Comparison of ENCODE assay signal across 14 mouse cellular contexts in the genomic region with DNA sequence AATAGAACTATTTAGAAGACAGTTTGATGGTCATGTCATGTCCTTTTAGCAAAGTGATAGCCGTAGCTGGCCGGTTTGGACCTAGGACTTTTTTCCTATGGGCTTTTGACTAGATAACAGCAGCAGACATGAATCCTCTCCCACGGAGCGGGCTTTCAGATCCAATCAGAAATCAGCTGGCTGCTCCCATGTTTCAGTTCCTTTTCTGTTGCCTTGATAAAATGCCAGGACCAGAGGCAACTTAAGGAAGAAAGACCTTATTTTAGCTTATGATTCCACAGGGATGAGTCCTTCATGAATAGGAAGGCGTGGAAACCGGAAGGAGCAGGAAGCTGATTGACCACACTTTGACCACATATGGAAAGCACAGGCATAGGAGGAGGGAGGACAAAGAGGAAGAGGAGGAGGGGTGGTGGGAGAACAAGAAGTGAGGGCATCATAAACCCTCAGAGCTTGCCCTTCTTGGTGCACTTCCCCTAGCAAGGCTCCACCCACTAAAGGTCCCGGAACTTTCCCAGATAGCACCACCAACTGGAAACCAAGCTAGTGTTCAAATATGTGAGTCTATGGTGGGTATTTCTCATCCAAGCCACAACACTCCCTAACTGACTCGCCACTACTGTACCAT. TPM values are rescaled to one million over a fixed set of nuclear protein-coding genes. Genes with fewer than 3 reads are reported as not detected.
DNase-seq lines count a peak whose midpoint lies in the region; ATAC-seq lines count a peak whose summit lies in the region.
"Had no signal": no experiment of that assay in that cellular context is flagged by ENCODE, and none has a peak within 500 bp of the region (broad histone marks: within the 10 kb centered on the region; RNA-seq: fewer than 3 reads in every experiment).

No protein-coding gene starts in this region.

- H3K27me3 ChIP-seq in erythroblast, embryonic 14.5 days (ENCODE audit: control insufficient read depth) = no peaks in the 10 kb centered on the region
- H3K27me3 ChIP-seq in heart, embryonic 11.5 days (ENCODE audit: control insufficient read depth, insufficient read depth, low read length) = no peaks in the 10 kb centered on the region
- H3K27me3 ChIP-seq in forebrain, embryonic 14.5 days (replicated peaks; ENCODE audit: control insufficient read depth, insufficient read depth, low read length) = no peaks in the 10 kb centered on the region
- H3K27me3 ChIP-seq: heart, embryonic 15.5 days; kidney, embryonic 15.5 days; midbrain, embryonic 13.5 days had no signal

- H3K36me3 ChIP-seq in erythroblast, embryonic 14.5 days (ENCODE audit: control insufficient read depth) = no peaks in the 10 kb centered on the region
- no peaks in the 10 kb centered on the region for H3K36me3 ChIP-seq in heart, embryonic 11.5 days (ENCODE audit: control insufficient read depth, insufficient read depth, low read length)
- H3K36me3 ChIP-seq in forebrain, embryonic 14.5 days (ENCODE audit: control insufficient read depth, insufficient read depth, low read length) = no peaks in the 10 kb centered on the region
- H3K36me3 ChIP-seq: heart, embryonic 15.5 days; kidney, embryonic 15.5 days; midbrain, embryonic 13.5 days had no signal

- 61% methylated on average over 8 of the region's 8 CpGs for WGBS in heart, embryonic 11.5 days (ENCODE audit: insufficient replicate concordance)
- 92% methylated on average over 8 of the region's 8 CpGs for WGBS in forebrain, embryonic 14.5 days

- peaks cover 17% of the 10 kb centered on the region for H3K4me1 ChIP-seq in erythroblast, embryonic 14.5 days (ENCODE audit: control insufficient read depth)
- H3K4me1 ChIP-seq in heart, embryonic 11.5 days (ENCODE audit: control insufficient read depth, insufficient read depth, low read length) = 0 out of 2 replicates have a peak, but pooled peaks cover 2% of the 10 kb centered on the region
- no peaks in the 10 kb centered on the region for H3K4me1 ChIP-seq in forebrain, embryonic 14.5 days (ENCODE audit: control insufficient read depth, insufficient read depth, low read length)
- H3K4me1 ChIP-seq: kidney, embryonic 15.5 days; midbrain, embryonic 13.5 days had no signal

- H3K4me3 ChIP-seq in erythroblast, embryonic 14.5 days (replicated peaks) = peak overlapping the region; percentile 8
- H3K4me3 ChIP-seq in heart, embryonic 11.5 days (ENCODE audit: low read depth, low read length) = no peak overlapping the region
- H3K4me3 ChIP-seq in forebrain, embryonic 14.5 days (ENCODE audit: low read depth, low read length) = no peak overlapping the region
- H3K4me3 ChIP-seq: heart, embryonic 15.5 days; kidney, embryonic 15.5 days; midbrain, embryonic 13.5 days had no signal

- DNase-seq in 3T3-L1 (ENCODE audit: low read depth, low spot score) = peak; percentile 36
- peak; percentile 32 for DNase-seq in lung, postnatal 25 days (ENCODE audit: low spot score)
- no peak for DNase-seq in forebrain, embryonic 14.5 days (ENCODE audit: low spot score)
- DNase-seq in thymus, postnatal 36 days = no peak
- no peak for DNase-seq in right cerebral cortex, adult 2 months (ENCODE audit: low spot score in 2 of 2)
- DNase-seq: B cell, adult 2 months; left cerebral cortex, postnatal 4 days had no signal

- H3K9ac ChIP-seq in heart, embryonic 11.5 days (ENCODE audit: low read depth, low read length) = no peak overlapping the region
- H3K9ac ChIP-seq in forebrain, embryonic 14.5 days (ENCODE audit: low read length) = no peak overlapping the region
- H3K9ac ChIP-seq: heart, embryonic 15.5 days; kidney, embryonic 15.5 days; midbrain, embryonic 13.5 days had no signal

- no peak overlapping the region for H3K27ac ChIP-seq in heart, embryonic 11.5 days (ENCODE audit: low read depth, low read length)
- no peak overlapping the region for H3K27ac ChIP-seq in forebrain, embryonic 14.5 days (ENCODE audit: low read depth, low read length)
- H3K27ac ChIP-seq: heart, embryonic 15.5 days; kidney, embryonic 15.5 days; midbrain, embryonic 13.5 days had no signal

- no peaks in the 10 kb centered on the region for H3K9me3 ChIP-seq in erythroblast, embryonic 14.5 days (ENCODE audit: control insufficient read depth, low read length)
- H3K9me3 ChIP-seq in heart, embryonic 11.5 days (replicated peaks; ENCODE audit: control insufficient read depth, low read length) = no peaks in the 10 kb centered on the region
- H3K9me3 ChIP-seq in forebrain, embryonic 14.5 days (replicated peaks; ENCODE audit: control insufficient read depth, low read length) = no peaks in the 10 kb centered on the region
- H3K9me3 ChIP-seq: heart, embryonic 15.5 days; kidney, embryonic 15.5 days; midbrain, embryonic 13.5 days had no signal

- H3K4me2 ChIP-seq in heart, embryonic 11.5 days = 0 out of 2 replicates have a peak overlapping the region, but pooled peaks have one; percentile 14
- no peak overlapping the region for H3K4me2 ChIP-seq in forebrain, embryonic 14.5 days (ENCODE audit: low read length)
- H3K4me2 ChIP-seq: heart, embryonic 15.5 days; kidney, embryonic 15.5 days; midbrain, embryonic 13.5 days had no signal

- ATAC-seq in erythroblast, adult 5-6 weeks (replicated peaks; ENCODE audit: low FRiP score, poor library complexity, severe bottlenecking) = no peak
- no peak for ATAC-seq in heart, embryonic 11.5 days (replicated peaks; ENCODE audit: insufficient number of reproducible peaks, low FRiP score, low TSS enrichment)
- no peak for ATAC-seq in forebrain, embryonic 14.5 days
- ATAC-seq: midbrain, embryonic 13.5 days had no signal

RNA-seq across cellular contexts. Expression of gene Pik3cb, which starts 42.7 kb away (rescaled TPM):
- 0.11 and 0.12 TPM in 2 replicates for polyA plus RNA-seq in erythroblast, embryonic 14.5 days (2012)
- total RNA-seq in erythroblast, adult 5-6 weeks (2015; ENCODE audit: low replicate concordance) = 7.5 and 9.2 TPM in 2 replicates
- total RNA-seq in erythroblast, adult 5-6 weeks (2017; ENCODE audit: low replicate concordance) = 4.7 and 4.9 TPM in 2 replicates
- 1.3 and 2.5 TPM in 2 replicates for polyA plus RNA-seq in heart, embryonic 11.5 days (2014; fragmentation: Nextera tagmentation; extraction: Ambion mirVana)
- polyA plus RNA-seq in forebrain, embryonic 14.5 days (2014; fragmentation: Nextera tagmentation; extraction: Ambion mirVana) = 5.0 and 5.2 TPM in 2 replicates

RNA-seq across cellular contexts. Expression of gene Faiml, which starts 53.9 kb away (rescaled TPM):
- not detected in 2 replicates for polyA plus RNA-seq in erythroblast, embryonic 14.5 days (2012)
- total RNA-seq in erythroblast, adult 5-6 weeks (2015; ENCODE audit: low replicate concordance) = not detected in 2 replicates
- total RNA-seq in erythroblast, adult 5-6 weeks (2017; ENCODE audit: low replicate concordance) = not detected in 2 replicates
- not detected in 2 replicates for polyA plus RNA-seq in heart, embryonic 11.5 days (2014; fragmentation: Nextera tagmentation; extraction: Ambion mirVana)
- not detected in 2 replicates for polyA plus RNA-seq in forebrain, embryonic 14.5 days (2014; fragmentation: Nextera tagmentation; extraction: Ambion mirVana)
- total RNA-seq: left cerebral cortex, postnatal 4 days had no signal
- polyA plus RNA-seq: heart, embryonic 15.5 days; kidney, embryonic 15.5 days; midbrain, embryonic 13.5 days; urinary bladder, adult 2 months had no signal

Comparison
In these comparisons a context has a peak if more than half of its experiments do, and no peak if none do; other contexts are left out.
1. DNase-seq: peak in 3T3-L1 (single experiment) and lung, postnatal 25 days (single experiment); none in forebrain, embryonic 14.5 days (single experiment), thymus, postnatal 36 days (0 of 2) and right cerebral cortex, adult 2 months (0 of 2).